22 mouse cellular contexts compared by ENCODE assay signal in the genomic region with DNA sequence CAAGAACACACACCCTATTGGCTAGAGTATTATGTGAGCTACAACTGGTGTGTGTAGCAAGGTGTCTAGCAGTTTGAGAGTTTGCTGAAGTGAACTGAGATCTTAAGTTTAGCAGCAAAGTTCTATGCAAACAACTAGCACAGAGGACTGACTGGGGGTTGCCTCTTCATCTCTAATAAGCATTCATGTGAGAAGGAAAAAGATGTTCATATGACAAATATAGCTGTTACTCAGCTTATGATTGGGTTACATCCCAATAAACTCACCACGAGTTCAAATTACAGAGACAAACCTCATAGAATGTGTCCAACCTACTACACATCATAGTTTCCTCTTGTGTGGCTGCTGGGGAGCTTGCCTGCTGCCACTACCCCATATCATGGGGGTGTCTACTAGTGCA.
A peak's percentile ranks its signal among the peaks of the same experiment; 100 is the strongest.
DNase-seq lines count a peak whose midpoint lies in the region; ATAC-seq and TF ChIP-seq lines count a peak whose summit lies in the region.
"Had no signal": no experiment of that assay in that cellular context is flagged by ENCODE, and none has a peak within 500 bp of the region (broad histone marks: within the 10 kb centered on the region; RNA-seq: fewer than 3 reads in every experiment).

No protein-coding gene starts in this region.

- no peak overlapping the region for H3K9ac ChIP-seq in heart, embryonic 11.5 days (ENCODE audit: low read depth, low read length)
- H3K9ac ChIP-seq in stomach, embryonic 14.5 days (replicated peaks; ENCODE audit: low read depth, low read length) = no peak overlapping the region
- H3K9ac ChIP-seq in stomach, postnatal 0 days (ENCODE audit: low read length) = no peak overlapping the region
- H3K9ac ChIP-seq: hindbrain, embryonic 13.5 days; kidney, embryonic 15.5 days; liver, postnatal 0 days; midbrain, embryonic 13.5 days; neural tube, embryonic 15.5 days had no signal

- DNase-seq in heart, adult 8-10 months (ENCODE audit: low spot score) = no peak
- DNase-seq in stomach, postnatal 0 days (ENCODE audit: low spot score) = no peak
- no peak for DNase-seq in limb, embryonic 10.5 days (ENCODE audit: low spot score)
- no peak for DNase-seq in cerebellum, postnatal 25 days
- DNase-seq in right cerebral cortex, postnatal 36 days (ENCODE audit: low spot score in 2 of 2) = no peak
- no peak for DNase-seq in Muller cell, postnatal 12 days (ENCODE audit: inconsistent ontology term)
- DNase-seq: adrenal gland, adult 2 months; cerebellum, adult 2 months; gastrocnemius, postnatal 10 days; kidney, postnatal 4 days; layer of hippocampus, adult 9-11 months; liver, postnatal 0 days; lung, postnatal 10 days had no signal

- peaks cover 3% of the 10 kb centered on the region; the same call in 1 of the 2 replicates for H3K4me1 ChIP-seq in heart, embryonic 11.5 days (ENCODE audit: control insufficient read depth, insufficient read depth, low read length)
- peaks cover 25% of the 10 kb centered on the region for H3K4me1 ChIP-seq in stomach, embryonic 14.5 days (ENCODE audit: control insufficient read depth, insufficient read depth, low read length)
- H3K4me1 ChIP-seq in stomach, postnatal 0 days (replicated peaks; ENCODE audit: control insufficient read depth, insufficient read depth) = peaks cover under 1% of the 10 kb centered on the region; the same call in 1 of the 2 replicates
- H3K4me1 ChIP-seq in limb, embryonic 10.5 days = peaks cover 60% of the 10 kb centered on the region
- H3K4me1 ChIP-seq: midbrain, embryonic 13.5 days had no signal

- H3K36me3 ChIP-seq in heart, embryonic 11.5 days (ENCODE audit: control insufficient read depth, insufficient read depth, low read length) = no peaks in the 10 kb centered on the region
- no peaks in the 10 kb centered on the region for H3K36me3 ChIP-seq in stomach, embryonic 14.5 days (ENCODE audit: control insufficient read depth, insufficient read depth, low read length)
- no peaks in the 10 kb centered on the region for H3K36me3 ChIP-seq in stomach, postnatal 0 days (ENCODE audit: control insufficient read depth, insufficient read depth, low read length)
- H3K36me3 ChIP-seq in limb, embryonic 10.5 days = no peaks in the 10 kb centered on the region
- H3K36me3 ChIP-seq: hindbrain, embryonic 13.5 days; kidney, embryonic 15.5 days; midbrain, embryonic 13.5 days; neural tube, embryonic 15.5 days had no signal

- H3K27ac ChIP-seq in heart, embryonic 11.5 days (ENCODE audit: low read depth, low read length) = peak overlapping the region; percentile 76; the same call in 1 of the 2 replicates
- H3K27ac ChIP-seq in stomach, embryonic 14.5 days (ENCODE audit: low read length) = peak overlapping the region; percentile 83; the same call in 1 of the 2 replicates
- no peak overlapping the region for H3K27ac ChIP-seq in stomach, postnatal 0 days (replicated peaks)
- peak overlapping the region; percentile 83; the same call in 1 of the 2 replicates for H3K27ac ChIP-seq in limb, embryonic 10.5 days
- H3K27ac ChIP-seq: midbrain, embryonic 13.5 days; neural tube, embryonic 15.5 days had no signal

- H3K9me3 ChIP-seq in heart, embryonic 11.5 days (replicated peaks; ENCODE audit: control insufficient read depth, low read length) = no peaks in the 10 kb centered on the region
- no peaks in the 10 kb centered on the region for H3K9me3 ChIP-seq in stomach, embryonic 14.5 days (ENCODE audit: control insufficient read depth, low read depth, low read length)
- H3K9me3 ChIP-seq in stomach, postnatal 0 days (ENCODE audit: control insufficient read depth, low read length) = no peaks in the 10 kb centered on the region
- H3K9me3 ChIP-seq in limb, embryonic 10.5 days (replicated peaks) = no peaks in the 10 kb centered on the region
- H3K9me3 ChIP-seq: hindbrain, embryonic 13.5 days; kidney, embryonic 15.5 days; midbrain, embryonic 13.5 days; neural tube, embryonic 15.5 days had no signal

- TF ChIP-seq EP300 in stomach, postnatal 0 days (optimal IDR thresholded peaks at IDR 0.05) = no peak

- TF ChIP-seq CTCF in stomach, postnatal 0 days (IDR thresholded peaks at IDR 0.05; ENCODE audit: low read depth) = no peak

- no peak overlapping the region for H3K4me2 ChIP-seq in heart, embryonic 11.5 days
- H3K4me2 ChIP-seq in stomach, embryonic 14.5 days (replicated peaks; ENCODE audit: low read depth, low read length) = no peak overlapping the region
- no peak overlapping the region for H3K4me2 ChIP-seq in stomach, postnatal 0 days (replicated peaks; ENCODE audit: low read depth)
- H3K4me2 ChIP-seq: hindbrain, embryonic 13.5 days; kidney, embryonic 15.5 days; midbrain, embryonic 13.5 days; neural tube, embryonic 15.5 days had no signal

- no peak overlapping the region for H3K4me3 ChIP-seq in heart, embryonic 11.5 days (ENCODE audit: low read depth, low read length)
- no peak overlapping the region for H3K4me3 ChIP-seq in stomach, embryonic 14.5 days (ENCODE audit: low read depth, low read length)
- H3K4me3 ChIP-seq in stomach, postnatal 0 days (ENCODE audit: low read depth, low read length) = no peak overlapping the region
- no peak overlapping the region for H3K4me3 ChIP-seq in limb, embryonic 10.5 days
- H3K4me3 ChIP-seq: erythroblast, embryonic 14.5 days; hindbrain, embryonic 13.5 days; kidney, embryonic 15.5 days; midbrain, embryonic 13.5 days; neural tube, embryonic 15.5 days had no signal

- H3K27me3 ChIP-seq in heart, embryonic 11.5 days (ENCODE audit: control insufficient read depth, insufficient read depth, low read length) = no peaks in the 10 kb centered on the region
- H3K27me3 ChIP-seq in stomach, embryonic 14.5 days (ENCODE audit: control insufficient read depth, insufficient read depth, low read length) = no peaks in the 10 kb centered on the region
- no peaks in the 10 kb centered on the region for H3K27me3 ChIP-seq in stomach, postnatal 0 days (ENCODE audit: control insufficient read depth, insufficient read depth, low read length)
- H3K27me3 ChIP-seq in limb, embryonic 10.5 days (ENCODE audit: low read depth, poor library complexity, severe bottlenecking) = no peaks in the 10 kb centered on the region
- H3K27me3 ChIP-seq: hindbrain, embryonic 13.5 days; kidney, embryonic 15.5 days; midbrain, embryonic 13.5 days; neural tube, embryonic 15.5 days had no signal

- no peak for ATAC-seq in heart, embryonic 11.5 days (replicated peaks; ENCODE audit: insufficient number of reproducible peaks, low FRiP score, low TSS enrichment)
- no peak for ATAC-seq in stomach, embryonic 14.5 days (ENCODE audit: insufficient number of reproducible peaks, insufficient read depth, low FRiP score, low read depth)
- ATAC-seq in stomach, postnatal 0 days (ENCODE audit: low FRiP score, low TSS enrichment) = no peak
- ATAC-seq: forebrain, embryonic 14.5 days; intestine, postnatal 0 days; liver, postnatal 0 days; midbrain, embryonic 13.5 days had no signal

- WGBS in heart, embryonic 11.5 days (ENCODE audit: insufficient replicate concordance) = 79% methylated on average over 1 of the region's 1 CpGs
- WGBS in stomach, embryonic 14.5 days = 51% methylated on average over 1 of the region's 1 CpGs
- 80% methylated on average over 1 of the region's 1 CpGs for WGBS in stomach, postnatal 0 days
- WGBS in limb, embryonic 10.5 days = 88% methylated on average over 1 of the region's 1 CpGs
